Mouse (Mus musculus) hindbrain, postnatal 0 days (tissue): ENCODE measurements around the gene Tanc1. TPM values are rescaled to one million over a fixed set of nuclear protein-coding genes. Genes with fewer than 3 reads are reported as not detected.

Source experiments
- ATAC-seq: fragments of 200-750 bp; cut with Nextera tagmentation; 2 replicates; pipeline ENCODE4 v1.8.0; 2017; ENCODE audit warnings: mild to moderate bottlenecking, moderate TSS enrichment, moderate library complexity
- DNase-seq: peaks from one replicate; pipeline ENCODE4 v3.0.0-alpha.2; 2015; ENCODE audit warnings: low spot score
- H3K27ac ChIP-seq: fragments of 300-500 bp; sonication (generic); 2 replicates; pipeline ENCODE4 v1.5.1; 2014; ENCODE audit warnings: mild to moderate bottlenecking
- H3K27me3 ChIP-seq: fragments of 300-500 bp; sonication (generic); 2 replicates; pipeline ENCODE4 v1.6.1; 2014; ENCODE audit warnings: low read length, mixed read lengths; ENCODE audit not compliant: insufficient read depth
- H3K36me3 ChIP-seq: fragments of 300-500 bp; sonication (generic); 2 replicates; pipeline ENCODE4 v1.6.1; 2014; ENCODE audit warnings: low read length, mixed read lengths; ENCODE audit not compliant: insufficient read depth
- H3K4me1 ChIP-seq: fragments of 300-500 bp; sonication (generic); 2 replicates; pipeline ENCODE4 v1.6.1; 2014; ENCODE audit warnings: antibody characterized with exemption, low read length, mixed read lengths; ENCODE audit not compliant: insufficient read depth
- H3K4me2 ChIP-seq: fragments of 300-500 bp; sonication (generic); 2 replicates; pipeline ENCODE4 v1.6.1; 2014; ENCODE audit warnings: low read depth, mild to moderate bottlenecking, low read length, moderate library complexity, mixed read lengths
- H3K4me3 ChIP-seq: fragments of 300-500 bp; sonication (generic); 2 replicates; pipeline ENCODE4 v1.5.1; 2014; ENCODE audit warnings: low read length
- H3K9ac ChIP-seq: fragments of 300-500 bp; sonication (generic); replicated peaks from 2 replicates; pipeline ENCODE4 v1.6.1; 2014; ENCODE audit warnings: mild to moderate bottlenecking, low read length, moderate library complexity, mixed read lengths
- H3K9me3 ChIP-seq: fragments of 300-500 bp; sonication (generic); 2 replicates; pipeline ENCODE4 v1.6.1; 2016; ENCODE audit warnings: low read length, mixed read lengths
- CTCF ChIP-seq: IDR thresholded peaks from 2 replicates; pipeline ENCODE4 v1.5.1; 2016; ENCODE audit warnings: antibody characterized with exemption, control low read depth, low read depth
- WGBS: fragments of 180-500 bp; shearing (Covaris S2); extraction: QIAGEN DNeasy Blood & Tissue Kit; methylation state at CpG from one replicate; pipeline ENCODE4 v1.1.7; 2014; 5-methylcytosine and 5-hydroxymethylcytosine counted together
- polyA plus RNA-seq: library from polyadenylated mRNA; unstranded; fragments of >200 nt; fragmentation: Nextera tagmentation; extraction: Ambion mirVana; gene quantifications from 2 replicates; pipeline ENCODE4 v1.2.1, GENCODE M21; 2015
- total RNA-seq: library from RNA; depleted of rRNA; stranded (reverse); fragments of >200 nt; gene quantifications from 2 replicates; pipeline ENCODE4 v1.2.3, GENCODE M21; 2014

Tanc1 gene
- total and polyA plus RNA-seq, 2 experiments from 2014 or later: 4.2 to 12.1 TPM

GRCm38 (mm10) chr2:59800481-59801266, 188.8 kb downstream of the Tanc1 start:
- H3K4me1 ChIP-seq: 0 out of 2 replicates have a peak, but pooled peaks cover 3% of the 10 kb centered on the region
- H3K4me2 ChIP-seq: no peak overlapping the region
- DNase-seq: no peak
- TF ChIP-seq CTCF: no peak
- no peaks in the 10 kb centered on the region for H3K9me3 ChIP-seq
- WGBS: 93% methylated on average over 18 of the region's 18 CpGs
- no peak overlapping the region for H3K9ac ChIP-seq
- no peaks in the 10 kb centered on the region for H3K27me3 ChIP-seq
- no peak overlapping the region for H3K4me3 ChIP-seq
- ATAC-seq: no peak
- no peaks in the 10 kb centered on the region for H3K36me3 ChIP-seq
- H3K27ac ChIP-seq: no peak overlapping the region

GRCm38 (mm10) chr2:59802722-59803387, 191.0 kb downstream of the Tanc1 start:
- Histone ChIP-seq H3K27ac (no peak overlapping the region), H3K9me3 (no peaks in the 10 kb centered on the region), H3K4me1 (0 out of 2 replicates have a peak, but pooled peaks cover 3% of the 10 kb centered on the region), H3K4me2 (no peak overlapping the region), H3K9ac (no peak overlapping the region), H3K27me3 (no peaks in the 10 kb centered on the region), H3K36me3 (no peaks in the 10 kb centered on the region), H3K4me3 (no peak overlapping the region)
- 85% methylated on average over 8 of the region's 8 CpGs for WGBS
- DNase-seq: no peak
- no peak for TF ChIP-seq CTCF
- no peak for ATAC-seq

- no peaks in the 10 kb centered on the region for H3K27me3 ChIP-seq
- no peak for TF ChIP-seq CTCF
- no peak overlapping the region for H3K4me2 ChIP-seq
- no peaks in the 10 kb centered on the region for H3K9me3 ChIP-seq
- WGBS: 42% methylated on average over 2 of the region's 2 CpGs
- H3K36me3 ChIP-seq: no peaks in the 10 kb centered on the region
- H3K27ac ChIP-seq: no peak overlapping the region
- DNase-seq: no peak
- H3K9ac ChIP-seq: no peak overlapping the region
- H3K4me3 ChIP-seq: no peak overlapping the region
- no peak for ATAC-seq
- H3K4me1 ChIP-seq: peaks cover 6% of the 10 kb centered on the region
These were observed 193.8 kb downstream of the Tanc1 start for GRCm38 (mm10) chr2:59805595-59805994.

- Histone ChIP-seq H3K27ac (no peak overlapping the region), H3K4me1 (peaks cover 10% of the 10 kb centered on the region), H3K27me3 (no peaks in the 10 kb centered on the region), H3K9ac (no peak overlapping the region), H3K9me3 (no peaks in the 10 kb centered on the region), H3K4me2 (no peak overlapping the region), H3K4me3 (no peak overlapping the region), H3K36me3 (no peaks in the 10 kb centered on the region)
- TF ChIP-seq CTCF: no peak
- ATAC-seq: no peak
- DNase-seq: no peak
- WGBS: 29% methylated on average over 6 of the region's 6 CpGs
These were observed 194.2 kb downstream of the Tanc1 start for GRCm38 (mm10) chr2:59806038-59806437.

- H3K9me3 ChIP-seq: no peaks in the 10 kb centered on the region
- H3K4me3 ChIP-seq: no peak overlapping the region
- no peak overlapping the region for H3K27ac ChIP-seq
- H3K9ac ChIP-seq: no peak overlapping the region
- no peaks in the 10 kb centered on the region for H3K27me3 ChIP-seq
- H3K36me3 ChIP-seq: no peaks in the 10 kb centered on the region
- WGBS: 92% methylated on average over 4 of the region's 4 CpGs
- no peak for TF ChIP-seq CTCF
- no peak overlapping the region for H3K4me2 ChIP-seq
- no peak for DNase-seq
- peaks cover 12% of the 10 kb centered on the region for H3K4me1 ChIP-seq
- ATAC-seq: no peak
These were observed 196.8 kb downstream of the Tanc1 start for GRCm38 (mm10) chr2:59808608-59809007.

GRCm38 (mm10) chr2:59810039-59810438, 198.2 kb downstream of the Tanc1 start:
- H3K9me3 ChIP-seq: no peaks in the 10 kb centered on the region
- H3K36me3 ChIP-seq: no peaks in the 10 kb centered on the region
- no peak overlapping the region for H3K4me3 ChIP-seq
- no peak overlapping the region for H3K4me2 ChIP-seq
- no peak overlapping the region for H3K9ac ChIP-seq
- H3K4me1 ChIP-seq: peaks cover 12% of the 10 kb centered on the region
- no peak for TF ChIP-seq CTCF
- WGBS: 55% methylated on average over 7 of the region's 7 CpGs
- no peak for DNase-seq
- ATAC-seq: no peak
- peak overlapping the region; percentile 7; the same call in 1 of the 2 replicates for H3K27ac ChIP-seq
- no peaks in the 10 kb centered on the region for H3K27me3 ChIP-seq

GRCm38 (mm10) chr2:59811247-59811646, 199.4 kb downstream of the Tanc1 start:
- Histone ChIP-seq H3K9me3 (no peaks in the 10 kb centered on the region), H3K9ac (no peak overlapping the region), H3K27ac (peak overlapping the region; percentile 26; the same call in 1 of the 2 replicates), H3K4me3 (no peak overlapping the region), H3K27me3 (no peaks in the 10 kb centered on the region), H3K36me3 (no peaks in the 10 kb centered on the region), H3K4me1 (peaks cover 9% of the 10 kb centered on the region), H3K4me2 (no peak overlapping the region)
- DNase-seq (no peak), ATAC-seq (no peak)
- 32% methylated on average over 1 of the region's 1 CpGs for WGBS
- no peak for TF ChIP-seq CTCF
